Mouse (Mus musculus): Measurements from ENCODE around the gene Plcd3.

DNA sequence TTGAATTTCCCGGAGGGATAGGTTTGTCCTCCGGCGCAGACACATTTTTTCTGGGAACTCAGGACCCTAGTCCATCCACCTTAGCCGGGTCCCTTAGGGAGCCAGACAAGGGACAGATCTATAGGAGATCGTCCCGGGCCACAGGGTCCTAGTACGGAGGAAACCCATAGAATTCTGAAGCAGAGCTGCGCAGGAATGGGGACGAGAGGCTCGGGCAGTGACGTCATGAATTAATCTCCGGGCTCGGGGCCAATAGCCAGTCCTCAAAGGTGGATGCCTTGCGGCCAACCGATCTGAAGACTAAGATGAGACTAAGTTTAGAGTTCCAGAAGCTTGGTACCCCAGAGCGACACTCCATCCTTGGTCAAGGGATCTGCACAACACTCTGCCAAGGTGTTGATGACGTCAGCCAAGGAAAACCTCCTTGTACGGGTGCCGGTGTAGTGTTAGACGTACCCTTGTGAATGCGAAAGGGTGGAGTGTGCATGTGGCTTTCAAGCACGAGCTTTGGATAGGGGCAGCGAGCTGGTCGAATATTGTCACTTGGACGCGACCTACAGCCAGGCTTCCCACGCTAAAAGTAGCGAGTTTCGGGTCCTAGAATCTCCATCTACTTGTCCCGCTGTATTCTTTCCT is 526 bp upstream of the Plcd3 start:
- TF ChIP-seq CTCF (IDR thresholded peaks at IDR 0.05; ENCODE audit: low read depth) (no peak), EP300 (IDR thresholded peaks at IDR 0.05; ENCODE audit: low read depth) (no peak; the same call in 1 of the 2 replicates)
